Mouse (Mus musculus) layer of hippocampus, postnatal 10 days (tissue): ENCODE results near the gene Foxo3. TPM values are rescaled to one million over a fixed set of nuclear protein-coding genes. Genes with fewer than 3 reads are reported as not detected.

Experiments used
- DNase-seq, 2 experiments: peaks; one replicate each; pipeline ENCODE4 v3.0.0; 2021; ENCODE audit warnings: low spot score in 2 of 2
- total RNA-seq, 2 experiments: library from RNA; stranded (reverse); gene quantifications; 2 replicates each; pipeline ENCODE4 v1.2.3; 2021

Gene Foxo3
- total RNA-seq, 2 experiments from 2014 or later, result 31.0 to 32.2 TPM

GRCm38 (mm10) chr10:42189037-42189436 lies 87.5 kb downstream of the Foxo3 start:
- no peak for DNase-seq

DNA sequence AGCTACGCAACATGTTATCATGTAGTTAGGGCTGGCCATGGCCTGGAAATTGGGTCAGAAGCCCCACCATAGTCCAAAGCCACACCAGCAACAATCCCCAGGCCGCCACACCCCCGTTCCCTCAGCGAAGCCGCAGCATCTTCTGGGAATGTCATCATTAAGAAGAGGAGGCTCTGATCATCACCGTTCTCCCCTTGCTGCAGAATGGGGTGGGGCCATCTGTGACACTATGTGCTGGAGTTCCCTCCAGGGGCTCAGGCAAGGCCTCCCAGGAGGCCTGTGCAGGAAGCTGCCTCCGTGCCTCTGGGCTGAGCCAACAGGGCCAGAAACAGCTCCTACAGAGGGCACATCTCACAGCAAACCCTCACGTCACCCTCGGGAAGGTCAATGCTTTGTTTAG lies 88.5 kb downstream of the Foxo3 start:
- no peak for DNase-seq

- no peak for DNase-seq
Measured at GRCm38 (mm10) chr10:42186941-42187401, 89.6 kb downstream of the Foxo3 start.

- no peak for DNase-seq
Measured at GRCm38 (mm10) chr10:42180333-42180732, 96.2 kb downstream of the Foxo3 start.

DNA sequence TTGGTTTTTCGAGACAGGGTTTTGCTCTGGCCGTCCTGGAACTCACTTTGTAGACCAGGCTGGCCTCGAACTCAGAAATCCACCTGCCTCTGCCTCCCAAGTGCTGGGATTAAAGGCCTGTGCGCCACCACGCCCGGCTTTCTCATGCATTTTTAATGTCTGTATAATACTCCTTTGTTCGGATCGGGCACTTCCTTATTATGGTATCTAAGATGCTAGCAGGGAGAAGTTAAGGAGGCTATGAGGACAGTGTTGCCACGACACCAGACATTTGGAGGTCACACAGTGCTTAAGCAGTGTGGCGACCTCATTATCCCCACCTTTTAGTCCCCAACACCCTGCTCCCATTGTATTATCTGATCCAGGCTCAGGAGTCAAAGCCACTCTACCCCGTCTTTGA lies 97.8 kb downstream of the Foxo3 start:
- no peak for DNase-seq

- DNase-seq, result no peak
Measured at GRCm38 (mm10) chr10:42177771-42178674, 98.5 kb downstream of the Foxo3 start.

GRCm38 (mm10) chr10:42174283-42174682 lies 102.3 kb downstream of the Foxo3 start:
- peak in 1 of 2 experiments; percentile 33 for DNase-seq

DNA sequence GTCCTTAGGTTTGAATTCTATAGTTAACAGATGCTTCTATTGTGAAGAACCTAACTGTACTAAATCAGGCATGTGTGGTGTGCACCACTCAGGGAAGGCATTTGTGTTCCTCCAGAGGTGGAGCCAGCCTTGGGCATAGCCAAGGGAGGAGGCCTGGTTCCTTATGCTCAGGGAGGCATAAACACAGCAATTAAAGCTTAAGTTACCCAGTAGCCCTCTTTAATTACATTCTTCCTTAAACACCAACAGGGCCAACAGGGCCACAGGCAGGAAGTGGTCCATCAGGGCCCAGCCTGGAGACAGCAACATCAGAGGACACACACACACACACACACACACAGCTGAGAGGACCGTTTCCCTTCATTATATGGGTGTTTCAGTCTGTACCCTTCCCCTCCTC lies 102.7 kb downstream of the Foxo3 start:
- DNase-seq, result no peak

GRCm38 (mm10) chr10:42170889-42171347 lies 105.6 kb downstream of the Foxo3 start:
- DNase-seq, result no peak

- no peak for DNase-seq
Measured at GRCm38 (mm10) chr10:42170201-42170600, 106.4 kb downstream of the Foxo3 start.

- DNase-seq, result no peak
Measured at GRCm38 (mm10) chr10:42154727-42155126, 121.8 kb downstream of the Foxo3 start.

GRCm38 (mm10) chr10:42152426-42153205 lies 123.9 kb downstream of the Foxo3 start:
- DNase-seq, result peak; percentile 42 to 56

GRCm38 (mm10) chr10:42149767-42150166 lies 126.8 kb downstream of the Foxo3 start:
- DNase-seq, result no peak

GRCm38 (mm10) chr10:42148326-42148725 lies 128.2 kb downstream of the Foxo3 start:
- no peak for DNase-seq

GRCm38 (mm10) chr10:42145221-42145620 lies 131.3 kb downstream of the Foxo3 start:
- DNase-seq, result no peak

DNA sequence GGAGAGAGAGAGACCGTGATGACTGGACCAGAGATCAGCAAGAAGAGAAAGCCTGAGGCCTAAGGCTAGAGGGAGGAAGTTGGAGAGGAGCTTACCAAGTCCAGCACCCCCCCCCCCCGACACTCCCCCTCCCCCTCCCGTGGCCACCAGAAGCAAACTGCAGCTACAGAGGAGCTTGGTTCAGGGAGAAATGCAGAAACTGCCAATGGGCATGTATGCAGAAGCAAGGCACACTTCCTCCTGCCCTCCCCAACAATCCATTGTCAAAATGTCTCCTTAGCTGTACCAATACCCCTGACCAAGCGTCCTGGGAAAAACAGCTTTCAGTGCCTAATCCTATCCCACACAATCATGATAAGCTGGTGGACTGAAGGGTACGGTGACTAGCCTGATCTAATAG lies 131.8 kb downstream of the Foxo3 start:
- no peak for DNase-seq

DNA sequence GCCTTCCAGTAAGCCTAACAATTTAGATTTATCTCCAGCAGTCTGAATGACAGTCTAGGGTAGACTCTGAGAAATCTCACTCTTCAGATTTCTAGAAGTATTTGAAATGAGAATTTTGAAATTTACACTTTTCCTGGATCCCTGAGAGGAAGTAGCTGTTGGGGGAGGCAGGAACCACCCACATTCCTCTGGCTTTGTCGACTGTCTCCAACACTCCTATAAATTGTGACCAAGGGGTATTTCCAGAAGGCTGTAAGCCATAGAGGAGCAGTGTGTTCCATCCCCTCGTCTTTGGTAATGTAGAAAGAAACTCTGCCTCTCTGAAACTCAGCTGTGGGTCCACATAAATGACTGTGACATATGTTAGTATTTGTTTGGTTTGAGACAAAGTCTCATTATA lies 132.4 kb downstream of the Foxo3 start:
- DNase-seq, result no peak

GRCm38 (mm10) chr10:42142791-42143190 lies 133.8 kb downstream of the Foxo3 start:
- no peak for DNase-seq

- no peak for DNase-seq
Measured at GRCm38 (mm10) chr10:42142081-42142480, 134.5 kb downstream of the Foxo3 start.

DNA sequence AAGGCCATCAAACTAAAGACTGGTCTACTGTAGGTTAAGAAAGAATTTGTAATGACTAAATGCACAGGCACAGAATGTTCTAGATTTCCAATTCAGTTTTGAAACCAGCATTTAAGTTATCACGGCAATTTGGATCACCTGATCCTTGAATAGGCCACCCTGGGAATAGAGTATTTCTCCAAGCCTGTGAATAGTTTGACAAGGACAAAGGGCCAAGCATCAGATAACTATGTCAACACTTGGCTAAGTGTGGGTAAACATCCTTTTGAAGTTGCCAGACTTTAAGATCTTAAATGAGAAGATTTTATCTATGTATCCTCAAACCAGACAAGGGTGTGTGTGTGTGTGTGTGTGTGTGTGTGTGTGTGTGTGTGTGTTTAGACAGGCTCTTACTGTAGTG lies 136.8 kb downstream of the Foxo3 start:
- no peak for DNase-seq

DNA sequence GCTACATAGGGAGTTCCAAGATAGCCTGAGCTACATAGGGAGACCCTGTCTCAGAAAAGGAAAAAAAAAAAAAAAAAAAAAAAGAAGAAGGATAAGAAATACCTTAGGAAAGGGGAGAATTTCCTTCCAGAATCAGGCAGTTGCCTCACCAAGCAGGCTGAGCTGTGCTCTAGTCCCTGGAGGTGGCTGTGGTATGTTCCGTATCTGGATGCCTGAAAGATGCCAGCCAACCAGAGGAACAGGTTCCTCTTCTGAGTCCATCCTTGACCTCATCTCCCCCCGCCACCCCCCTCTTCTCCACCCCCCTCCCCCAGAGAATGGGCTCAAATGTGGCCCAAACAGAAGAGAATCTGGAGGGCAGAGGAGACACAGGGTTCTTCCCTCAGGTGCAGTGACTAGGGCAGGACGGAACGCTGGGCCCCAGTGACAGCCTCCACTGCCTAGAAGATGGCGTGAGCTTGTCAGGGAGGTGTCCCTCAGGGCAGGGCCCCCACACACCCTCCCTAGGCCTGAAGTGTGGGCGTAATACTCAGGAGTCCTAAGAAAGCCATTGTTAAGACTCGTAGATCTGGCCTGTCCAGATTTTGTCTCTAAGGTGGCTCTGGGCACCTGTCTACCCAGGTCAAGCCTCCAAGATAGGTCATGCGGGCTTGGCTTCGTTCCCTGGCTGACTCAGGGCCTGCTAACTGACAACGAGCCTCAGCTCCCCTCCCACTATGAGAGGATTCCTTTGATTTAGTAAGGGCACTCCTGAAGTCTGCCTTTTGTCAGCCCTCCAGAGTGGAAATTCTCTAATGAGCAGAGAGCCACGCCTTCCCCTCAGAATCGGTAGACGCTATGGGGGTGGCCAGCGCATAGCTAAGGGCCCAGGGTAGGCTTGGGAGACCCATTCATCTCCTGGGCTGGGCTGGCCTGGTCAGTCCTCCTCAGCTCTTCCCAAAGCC lies 141.5 kb downstream of the Foxo3 start:
- DNase-seq, result no peak
